Mouse (Mus musculus): ENCODE measurements around the gene Cdsn.

DNA sequence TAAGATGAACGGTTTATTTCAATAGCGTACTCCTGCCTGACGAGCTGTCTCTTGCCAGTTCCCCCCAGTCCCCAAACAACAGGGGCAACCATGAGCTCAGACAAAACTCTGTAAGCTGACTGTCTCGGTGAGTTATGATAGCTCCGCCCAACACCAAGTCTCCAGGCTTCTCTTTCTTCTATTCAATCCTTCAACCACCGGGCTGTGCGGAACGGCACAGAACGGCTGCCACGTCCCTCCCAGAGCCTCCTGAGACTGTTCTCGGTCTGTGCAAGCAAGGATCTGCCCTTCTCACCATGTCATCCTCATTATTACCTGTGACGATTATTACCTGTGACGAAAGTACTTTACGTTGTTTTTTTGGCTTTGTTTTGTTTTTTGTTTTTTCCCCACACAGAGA, 18.9 kb downstream of the Cdsn start:
- TF ChIP-seq EP300 (IDR thresholded peaks at IDR 0.05; ENCODE audit: low read depth) (no peak), CTCF (IDR thresholded peaks at IDR 0.05; ENCODE audit: low read depth) (no peak)
